Mouse (Mus musculus): Measurements from ENCODE around the gene Selenom. TPM values are rescaled to one million over a fixed set of nuclear protein-coding genes. Genes with fewer than 3 reads are reported as not detected.

Gene Selenom
- polyA plus RNA-seq, 1 experiment, result 889 TPM

DNA sequence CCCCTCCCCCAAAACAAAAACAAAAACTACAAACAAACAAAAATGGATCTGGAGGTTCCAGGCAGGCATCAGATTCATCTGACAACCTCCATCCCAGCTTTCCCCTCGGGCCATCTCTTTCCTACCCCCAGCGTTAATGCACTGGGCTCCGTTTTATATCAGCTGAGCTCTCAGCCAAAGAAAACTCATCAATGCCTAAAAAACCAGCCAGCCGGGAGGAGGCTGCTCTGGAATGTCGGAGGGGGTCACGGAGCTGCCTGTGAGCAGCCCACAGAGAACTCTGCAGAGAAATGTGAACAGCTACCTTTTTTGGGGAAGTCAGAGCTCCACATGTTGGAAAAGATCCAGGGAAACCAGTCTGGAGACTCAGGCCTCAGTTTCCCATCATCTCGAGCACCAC lies 50.0 kb downstream of the Selenom start:
- 48% methylated on average over 7 of the region's 7 CpGs for WGBS
- Histone ChIP-seq H3K27ac (ENCODE audit: insufficient read depth, low read length) (no peak overlapping the region), H3K4me1 (ENCODE audit: control insufficient read depth, insufficient read depth, low read length) (no peaks in the 10 kb centered on the region), H3K4me3 (replicated peaks; ENCODE audit: insufficient read depth, low read depth, low read length) (no peak overlapping the region), H3K27me3 (ENCODE audit: control insufficient read depth, insufficient read depth, low read length) (no peaks in the 10 kb centered on the region)
- TF ChIP-seq CTCF (IDR thresholded peaks at IDR 0.05; ENCODE audit: borderline replicate concordance, insufficient read depth, low read depth, low read length), result no peak
- TF ChIP-seq POLR2A (IDR thresholded peaks at IDR 0.05; ENCODE audit: borderline replicate concordance, insufficient read depth, low read length), result no peak
- DNase-seq, result no peak

GRCm38 (mm10) chr11:3566018-3566417 lies 51.5 kb downstream of the Selenom start:
- Histone ChIP-seq H3K4me3 (replicated peaks; ENCODE audit: insufficient read depth, low read depth, low read length) (no peak overlapping the region), H3K27ac (ENCODE audit: insufficient read depth, low read length) (no peak overlapping the region), H3K27me3 (ENCODE audit: control insufficient read depth, insufficient read depth, low read length) (no peaks in the 10 kb centered on the region), H3K4me1 (ENCODE audit: control insufficient read depth, insufficient read depth, low read length) (no peaks in the 10 kb centered on the region)
- no peak for DNase-seq
- TF ChIP-seq CTCF (IDR thresholded peaks at IDR 0.05; ENCODE audit: borderline replicate concordance, insufficient read depth, low read depth, low read length) (no peak), POLR2A (IDR thresholded peaks at IDR 0.05; ENCODE audit: borderline replicate concordance, insufficient read depth, low read length) (no peak)
- 63% methylated on average over 4 of the region's 4 CpGs for WGBS

Other genes with a start within 250 kb of the Selenom start
- 83.2 and 85.9 TPM in 2 replicates for gene Drg1, start 248.3 kb upstream of the Selenom start, polyA plus RNA-seq (2012; rRNA removed)
- 41.0 and 44.1 TPM in 2 replicates for gene Patz1, start 225.8 kb upstream of the Selenom start, polyA plus RNA-seq (2012; rRNA removed)
- gene Pik3ip1, start 184.3 kb upstream of the Selenom start, polyA plus RNA-seq (2012; rRNA removed), result 68.2 and 76.1 TPM in 2 replicates
- gene Limk2, start 105.5 kb upstream of the Selenom start, polyA plus RNA-seq (2012; rRNA removed), result 201 and 206 TPM in 2 replicates
- gene Rnf185, start 62.3 kb upstream of the Selenom start, polyA plus RNA-seq (2012; rRNA removed), result 38.1 and 39.3 TPM in 2 replicates
- 3.8 and 4.0 TPM in 2 replicates for gene Pla2g3, start 26.4 kb upstream of the Selenom start, polyA plus RNA-seq (2012; rRNA removed)
- 103 and 106 TPM in 2 replicates for gene Inpp5j, start 9.9 kb upstream of the Selenom start, polyA plus RNA-seq (2012; rRNA removed)
- 6.1 and 6.9 TPM in 2 replicates for gene Smtn, start 25.9 kb downstream of the Selenom start, polyA plus RNA-seq (2012; rRNA removed)
- 22.9 and 26.0 TPM in 2 replicates for gene Morc2a, start 134.5 kb downstream of the Selenom start, polyA plus RNA-seq (2012; rRNA removed)